Mouse (Mus musculus) liver, postnatal 0 days (tissue): Measurements from ENCODE around the gene Sept4.

ENCODE experiments used
- CTCF ChIP-seq: sonication (generic); IDR thresholded peaks from 2 replicates; pipeline ENCODE4 v1.5.1; 2016; ENCODE audit warnings: antibody characterized with exemption, low read depth
- EP300 ChIP-seq: IDR thresholded peaks from 2 replicates; pipeline ENCODE4 v1.6.1; 2016; ENCODE audit warnings: antibody characterized with exemption, low read depth, mild to moderate bottlenecking

DNA sequence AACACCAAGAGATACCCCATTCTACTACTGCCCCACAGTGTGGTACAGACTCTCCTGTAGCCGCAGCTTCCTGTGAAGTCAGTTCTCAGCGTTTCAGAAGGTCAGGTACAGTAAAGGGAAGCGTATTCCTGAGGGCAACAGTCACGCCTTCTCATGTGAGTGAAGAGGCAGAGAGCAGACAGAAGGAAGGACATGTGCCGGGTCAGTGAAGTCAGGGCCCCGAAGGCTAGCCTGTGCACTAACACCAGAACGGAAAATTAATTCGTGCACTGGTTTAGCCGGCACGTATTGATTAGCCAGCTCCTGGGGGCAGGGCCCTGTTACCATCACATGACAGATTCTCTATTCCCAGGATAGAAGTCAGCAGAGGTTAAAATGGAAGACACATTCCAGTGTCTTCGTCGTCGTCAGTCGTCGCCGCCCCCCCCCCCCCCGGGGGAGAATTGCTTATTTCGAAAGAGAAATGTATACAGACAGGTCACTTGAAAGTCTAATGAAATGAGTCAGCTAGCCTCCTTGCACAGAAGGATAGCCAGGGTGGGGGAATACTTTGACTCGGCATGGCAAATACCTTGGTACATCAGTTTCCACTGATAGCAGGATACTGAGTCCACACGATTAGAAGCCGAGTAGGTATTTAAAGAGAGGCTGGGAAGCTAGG lies 5.9 kb downstream of the Sept4 start:
- TF ChIP-seq CTCF = no peak
- no peak for TF ChIP-seq EP300
